Mouse (Mus musculus) ES-E14 (cell line): Measurements from ENCODE around the gene Strn. TPM values are rescaled to one million over a fixed set of nuclear protein-coding genes. Genes with fewer than 3 reads are reported as not detected.

Source experiments
- DNase-seq: peaks from one replicate; pipeline ENCODE4 v3.0.0-alpha.2; 2013; ENCODE audit warnings: low read depth, low spot score
- H3K27ac ChIP-seq: 2 replicates; pipeline ENCODE4 v1.5.1; 2012; ENCODE audit warnings: low read depth, mild to moderate bottlenecking, low read length, moderate library complexity, mixed read lengths; ENCODE audit not compliant: poor library complexity, insufficient read depth, severe bottlenecking
- H3K36me3 ChIP-seq: 2 replicates; pipeline ENCODE4 v1.6.1; 2012; ENCODE audit warnings: mild to moderate bottlenecking, low read length, moderate library complexity, mixed read lengths; ENCODE audit not compliant: control insufficient read depth, poor library complexity, insufficient read depth, severe bottlenecking
- H3K4me1 ChIP-seq, 2 experiments: fragments of 150-350 bp in 1 of 2; sonication (generic) in 1 of 2; 2 replicates each; pipeline ENCODE4 v1.6.1; 2012; ENCODE audit warnings: low read length in 2 of 2, mild to moderate bottlenecking in 1 of 2, mixed read lengths in 1 of 2; ENCODE audit not compliant: control insufficient read depth in 2 of 2, insufficient read depth in 2 of 2, poor library complexity in 1 of 2
- H3K4me3 ChIP-seq, 2 experiments: fragments of 150-350 bp in 1 of 2; sonication (generic) in 1 of 2; 2 replicates each; pipeline ENCODE4 v1.5.1; 2012; ENCODE audit warnings: low read length in 2 of 2, low read depth in 1 of 2, mild to moderate bottlenecking in 1 of 2, mixed read lengths in 1 of 2; ENCODE audit not compliant: insufficient read depth in 1 of 2, poor library complexity in 1 of 2, severe bottlenecking in 1 of 2
- H3K9ac ChIP-seq: 2 replicates; pipeline ENCODE4 v1.6.1; 2012; ENCODE audit warnings: low read depth, mild to moderate bottlenecking, low read length, mixed read lengths; ENCODE audit not compliant: poor library complexity, insufficient read depth, severe bottlenecking
- H3K9me3 ChIP-seq: fragments of 150-350 bp; sonication (generic); 2 replicates; pipeline ENCODE4 v1.6.1; 2012; ENCODE audit warnings: low read depth, mild to moderate bottlenecking, low read length; ENCODE audit not compliant: control insufficient read depth, insufficient read depth
- CHD2 ChIP-seq: IDR thresholded peaks from 2 replicates; pipeline ENCODE4 v1.6.1; 2014; ENCODE audit warnings: mild to moderate bottlenecking, low read depth, low read length, inconsistent platforms
- HCFC1 ChIP-seq: IDR thresholded peaks from 2 replicates; pipeline ENCODE4 v1.6.1; 2012; ENCODE audit warnings: low read length, inconsistent platforms, borderline replicate concordance; ENCODE audit not compliant: insufficient read depth
- MAFK ChIP-seq: IDR thresholded peaks from 2 replicates; pipeline ENCODE4 v1.6.1; 2014; ENCODE audit warnings: mild to moderate bottlenecking, low read depth, low read length, inconsistent platforms; ENCODE audit not compliant: insufficient read depth
- ZC3H11A ChIP-seq: IDR thresholded peaks from 2 replicates; pipeline ENCODE4 v1.6.1; 2012; ENCODE audit warnings: low read depth, mild to moderate bottlenecking, inconsistent platforms, low read length, borderline replicate concordance
- ZNF384 ChIP-seq: IDR thresholded peaks from 2 replicates; pipeline ENCODE4 v1.6.1; 2012; ENCODE audit warnings: low read depth, low read length, inconsistent platforms
- in situ Hi-C, 2 experiments: fragments of 600-800 bp; cut with MboI; formaldehyde crosslinking; loops; one replicate each; pipeline ENCODE4 v1.15.1; 2025; ENCODE audit warnings: low sequenced_read_pairs in 2 of 2, inconsistent platforms in 1 of 2; ENCODE audit not compliant: unreplicated experiment in 2 of 2
- total RNA-seq: library from RNA; depleted of rRNA; stranded (reverse); fragments of 300-350 nt; gene quantifications from 2 replicates; pipeline ENCODE4 v1.2.3, GENCODE M21; 2012

Gene Strn
- total RNA-seq, 1 experiment = 15.2 TPM

DNA sequence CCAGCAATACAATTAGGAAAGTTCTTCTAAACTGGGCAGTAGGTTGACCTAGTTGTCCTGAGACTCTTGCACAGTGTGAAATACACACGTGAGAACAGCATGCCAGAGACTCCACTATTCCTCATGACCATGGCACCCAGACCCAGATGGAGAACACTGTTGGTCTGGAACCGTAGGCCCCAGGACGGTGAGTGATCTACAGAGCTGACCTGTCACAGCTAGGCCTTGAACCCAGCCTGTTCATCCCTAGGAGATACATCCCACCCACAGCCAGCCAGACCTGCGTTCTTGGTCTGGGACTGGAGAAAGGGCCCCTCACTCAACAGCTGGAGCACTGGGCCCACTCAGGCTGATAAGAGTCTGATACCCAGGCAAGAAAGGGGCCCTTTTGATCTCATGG lies 115.1 kb downstream of the Strn start:
- TF ChIP-seq HCFC1 = no peak
- no peak for TF ChIP-seq MAFK
- TF ChIP-seq ZNF384 = no peak
- TF ChIP-seq ZC3H11A = no peak
- TF ChIP-seq CHD2 = no peak
- no peak overlapping the region for H3K9ac ChIP-seq
- 0 out of 4 replicates have a peak, but pooled peaks cover 0 to 2% of the 10 kb centered on the region in 2 experiments for H3K4me1 ChIP-seq
- H3K9me3 ChIP-seq = no peaks in the 10 kb centered on the region
- no peak overlapping the region for H3K4me3 ChIP-seq
- in situ Hi-C loops = no loop called here
- H3K36me3 ChIP-seq = no peaks in the 10 kb centered on the region
- DNase-seq = no peak
- no peak overlapping the region for H3K27ac ChIP-seq

GRCm38 (mm10) chr17:78620740-78621139 lies 116.3 kb downstream of the Strn start:
- no peak for TF ChIP-seq HCFC1
- no peak for TF ChIP-seq ZNF384
- no peaks in the 10 kb centered on the region for H3K36me3 ChIP-seq
- no peak overlapping the region for H3K27ac ChIP-seq
- H3K9ac ChIP-seq = no peak overlapping the region
- H3K4me1 ChIP-seq = 0 out of 4 replicates have a peak, but pooled peaks cover 0 to 2% of the 10 kb centered on the region in 2 experiments
- in situ Hi-C loops = no loop called here
- no peak for DNase-seq
- no peak overlapping the region for H3K4me3 ChIP-seq
- H3K9me3 ChIP-seq = no peaks in the 10 kb centered on the region

GRCm38 (mm10) chr17:78619981-78620380 lies 117.0 kb downstream of the Strn start:
- no peak for DNase-seq
- TF ChIP-seq HCFC1 = no peak
- no peak for TF ChIP-seq ZC3H11A
- no peak for TF ChIP-seq ZNF384
- no peak for TF ChIP-seq CHD2
- no peak for TF ChIP-seq MAFK
- no peak overlapping the region for H3K4me3 ChIP-seq

DNA sequence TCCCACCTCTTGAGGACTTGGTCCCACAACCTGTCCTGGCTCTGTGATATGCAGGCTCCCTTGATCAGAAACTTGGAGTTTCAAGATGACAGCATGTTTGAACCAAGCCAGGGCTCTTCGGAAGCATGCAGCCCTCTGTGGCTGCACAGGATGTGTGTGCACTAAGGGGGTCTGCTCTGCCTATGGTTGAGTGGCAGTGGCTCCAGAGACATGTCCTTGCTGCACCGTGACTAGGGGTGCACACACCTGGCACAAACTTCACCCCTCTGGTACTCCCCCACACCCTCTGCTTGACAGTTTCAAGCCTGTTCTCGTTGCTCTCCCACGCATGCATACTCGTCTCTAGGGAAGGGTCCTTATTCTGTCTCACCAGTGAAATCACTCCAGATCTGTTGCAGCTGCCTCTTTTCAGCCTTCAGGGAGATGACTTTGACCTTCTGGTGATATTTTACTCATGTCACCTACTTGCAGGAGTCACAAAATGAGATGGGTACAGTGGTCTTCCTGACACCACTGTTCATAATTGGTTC lies 118.8 kb downstream of the Strn start:
- no peak overlapping the region for H3K27ac ChIP-seq
- in situ Hi-C loops = no loop called here
- TF ChIP-seq CHD2 = no peak
- no peak for TF ChIP-seq ZC3H11A
- no peak for TF ChIP-seq ZNF384
- no peak for TF ChIP-seq MAFK
- TF ChIP-seq HCFC1 = no peak

More at GRCm38 (mm10) chr17:78619981-78620380, 117.0 kb downstream of the Strn start:
- H3K4me1 ChIP-seq = 0 out of 4 replicates have a peak, but pooled peaks cover 0 to 2% of the 10 kb centered on the region in 2 experiments
- H3K27ac ChIP-seq = no peak overlapping the region
- in situ Hi-C loops = no loop called here
- no peaks in the 10 kb centered on the region for H3K36me3 ChIP-seq
- H3K9me3 ChIP-seq = no peaks in the 10 kb centered on the region
- no peak overlapping the region for H3K9ac ChIP-seq

DNA sequence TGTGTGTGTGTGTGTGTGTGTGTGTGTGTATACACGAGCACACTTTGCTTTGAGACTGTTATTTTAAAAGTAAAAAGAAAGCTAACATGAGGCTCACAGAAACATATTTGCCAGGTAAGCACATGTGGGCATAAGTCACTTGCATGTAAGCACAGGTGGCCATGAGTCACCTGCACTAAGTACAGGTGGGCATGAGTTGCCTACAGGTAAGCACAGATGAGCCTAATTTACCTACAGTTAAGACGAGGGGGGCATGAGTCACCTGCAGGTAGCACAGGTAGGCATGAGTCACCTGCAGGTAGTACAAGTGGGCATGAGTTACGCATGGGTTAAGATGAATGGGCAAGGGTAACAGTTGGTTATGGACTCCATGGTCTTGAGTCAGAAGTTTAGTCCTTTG lies 121.9 kb downstream of the Strn start:
- TF ChIP-seq MAFK = no peak
- TF ChIP-seq HCFC1 = no peak
- TF ChIP-seq CHD2 = no peak
- no peak for TF ChIP-seq ZNF384
- no peak for TF ChIP-seq ZC3H11A
- Histone ChIP-seq H3K4me1 (no peaks in the 10 kb centered on the region), H3K9me3 (no peaks in the 10 kb centered on the region), H3K9ac (no peak overlapping the region), H3K36me3 (no peaks in the 10 kb centered on the region), H3K27ac (no peak overlapping the region), H3K4me3 (no peak overlapping the region)
- in situ Hi-C loops = no loop called here
- no peak for DNase-seq

More for the DNA sequence above, 118.8 kb downstream of the Strn start:
- Histone ChIP-seq H3K4me1 (no peaks in the 10 kb centered on the region), H3K9me3 (no peaks in the 10 kb centered on the region), H3K4me3 (no peak overlapping the region), H3K36me3 (no peaks in the 10 kb centered on the region), H3K9ac (no peak overlapping the region)
- DNase-seq = no peak
